ENCODE assay signal across 21 mouse cellular contexts in genomic region chr16:96433266-96433665, GRCm38 (mm10). TPM values are rescaled to one million over a fixed set of nuclear protein-coding genes. Genes with fewer than 3 reads are reported as not detected.
DNase-seq lines count a peak whose midpoint lies in the region; ATAC-seq and TF ChIP-seq lines count a peak whose summit lies in the region.
"Had no signal": no experiment of that assay in that cellular context is flagged by ENCODE, and none has a peak within 500 bp of the region (broad histone marks: within the 10 kb centered on the region; RNA-seq: fewer than 3 reads in every experiment).

No protein-coding gene starts in this region.

- no peak overlapping the region for H3K27ac ChIP-seq in heart, embryonic 12.5 days (ENCODE audit: poor library complexity, severe bottlenecking)
- H3K27ac ChIP-seq in lung, postnatal 0 days (ENCODE audit: low read length): no peak overlapping the region

- H3K9ac ChIP-seq in heart, embryonic 12.5 days: no peak overlapping the region
- H3K9ac ChIP-seq in lung, postnatal 0 days (replicated peaks; ENCODE audit: low read depth): no peak overlapping the region

- no peaks in the 10 kb centered on the region for H3K36me3 ChIP-seq in heart, embryonic 12.5 days
- no peaks in the 10 kb centered on the region for H3K36me3 ChIP-seq in lung, postnatal 0 days (ENCODE audit: insufficient read depth, low read length)
- H3K36me3 ChIP-seq: G1E had no signal

- TF ChIP-seq CTCF in lung, postnatal 0 days (IDR thresholded peaks at IDR 0.05): no peak

- 74% methylated on average over 10 of the region's 10 CpGs for WGBS in heart, embryonic 12.5 days
- WGBS in lung, postnatal 0 days: 86% methylated on average over 10 of the region's 10 CpGs

- 0 out of 2 replicates have a peak, but pooled peaks cover 16% of the 10 kb centered on the region for H3K27me3 ChIP-seq in heart, embryonic 12.5 days (replicated peaks)
- no peaks in the 10 kb centered on the region for H3K27me3 ChIP-seq in lung, postnatal 0 days (replicated peaks; ENCODE audit: insufficient read depth, low read length)
- H3K27me3 ChIP-seq: Patski had no signal

- H3K4me2 ChIP-seq in heart, embryonic 12.5 days: no peak overlapping the region
- no peak overlapping the region for H3K4me2 ChIP-seq in lung, postnatal 0 days (replicated peaks; ENCODE audit: low read depth, low read length)

- no peaks in the 10 kb centered on the region for H3K9me3 ChIP-seq in heart, embryonic 12.5 days (replicated peaks)
- H3K9me3 ChIP-seq in lung, postnatal 0 days (ENCODE audit: low read length): no peaks in the 10 kb centered on the region

- no peaks in the 10 kb centered on the region for H3K4me1 ChIP-seq in heart, embryonic 12.5 days (replicated peaks)
- H3K4me1 ChIP-seq in lung, postnatal 0 days (ENCODE audit: insufficient read depth, low read depth, low read length): no peaks in the 10 kb centered on the region

- peak; percentile 80 for DNase-seq in heart, adult 11 months
- DNase-seq in kidney, postnatal 10 days: peak; percentile 2
- no peak for DNase-seq in kidney, postnatal 25 days
- DNase-seq in lung, postnatal 10 days: peak; percentile 0
- no peak for DNase-seq in lung, postnatal 0 days (ENCODE audit: low spot score)
- DNase-seq in testis, postnatal 10 days (ENCODE audit: low spot score): peak; percentile 30
- DNase-seq in testis, postnatal 14 days (ENCODE audit: low spot score): no peak
- DNase-seq: adrenal gland, adult 2 months; adrenal gland, adult 8-10 months; adrenal gland, postnatal 10 days; adrenal gland, postnatal 14 days; adrenal gland, postnatal 25 days; adrenal gland, postnatal 36 days; B cell, adult 2 months; cerebellum, adult 11 months; cerebellum, adult 11-12 months had no signal

- no peak for ATAC-seq in heart, embryonic 12.5 days (ENCODE audit: insufficient number of reproducible peaks, low FRiP score)
- ATAC-seq in lung, postnatal 0 days: no peak
- ATAC-seq: activated CD4-positive, CD25-positive, alpha-beta regulatory T cell, adult 4 months; CD4-positive, CD25-positive, alpha-beta regulatory T cell, adult 4 months; Patski had no signal

- no peak overlapping the region for H3K4me3 ChIP-seq in heart, embryonic 12.5 days
- H3K4me3 ChIP-seq in lung, postnatal 0 days (ENCODE audit: low read depth, low read length): no peak overlapping the region

- no peak for TF ChIP-seq EP300 in lung, postnatal 0 days (IDR thresholded peaks at IDR 0.05)

RNA-seq across cellular contexts. Expression of gene Itgb2l, which starts 10.2 kb away (rescaled TPM):
- not detected in 2 replicates for polyA plus RNA-seq in heart, embryonic 12.5 days (2016; fragmentation: Nextera tagmentation; extraction: Ambion mirVana)
- polyA plus RNA-seq in lung, postnatal 0 days (2015; fragmentation: Nextera tagmentation; extraction: Ambion mirVana): 0.93 and 1.3 TPM in 2 replicates
- polyA plus RNA-seq: activated CD4-positive, CD25-positive, alpha-beta regulatory T cell, adult 4 months; adrenal gland, adult 2 months; CD4-positive, CD25-positive, alpha-beta regulatory T cell, adult 4 months; G1E had no signal

RNA-seq across cellular contexts. Expression of gene Pcp4, which starts 34.1 kb away (rescaled TPM):
- 1.7 and 2.2 TPM in 2 replicates for polyA plus RNA-seq in heart, embryonic 12.5 days (2016; fragmentation: Nextera tagmentation; extraction: Ambion mirVana)
- polyA plus RNA-seq in lung, postnatal 0 days (2015; fragmentation: Nextera tagmentation; extraction: Ambion mirVana): 0.60 and 0.73 TPM in 2 replicates
- polyA plus RNA-seq: adrenal gland, adult 2 months; CD4-positive, CD25-positive, alpha-beta regulatory T cell, adult 4 months; G1E had no signal

Comparison
In these comparisons a context has a peak if more than half of its experiments do, and no peak if none do; other contexts are left out.
1. DNase-seq: peak in heart, adult 11 months (single experiment), kidney, postnatal 10 days (single experiment), lung, postnatal 10 days (single experiment) and testis, postnatal 10 days (single experiment); none in kidney, postnatal 25 days (0 of 2), lung, postnatal 0 days (single experiment) and testis, postnatal 14 days (single experiment).